Mouse (Mus musculus): ENCODE data around the gene Hvcn1. TPM values are rescaled to one million over a fixed set of nuclear protein-coding genes. Genes with fewer than 3 reads are reported as not detected.

Gene Hvcn1
- total and polyA plus RNA-seq, 2 experiments: 1.5 to 1.7 TPM

GRCm38 (mm10) chr5:122285029-122285766 lies 78.6 kb downstream of the Hvcn1 start:
- peak; percentile 64 for DNase-seq (ENCODE audit: extremely low read depth, low read depth, low spot score)
- Histone ChIP-seq H3K36me3 (ENCODE audit: control insufficient read depth, insufficient read depth, low read length) (no peaks in the 10 kb centered on the region), H3K79me2 (ENCODE audit: control insufficient read depth, insufficient read depth, low read length) (peaks cover 30% of the 10 kb centered on the region), H3K4me3 (ENCODE audit: insufficient read depth, low read depth, low read length) (peak overlapping the region; percentile 93), H3K9ac (ENCODE audit: low read depth, low read length) (peak overlapping the region; percentile 100), H3K4me1 (ENCODE audit: control insufficient read depth, insufficient read depth, low read length) (peaks cover 18% of the 10 kb centered on the region), H3K27me3 (ENCODE audit: control insufficient read depth, insufficient read depth, low read length) (no peaks in the 10 kb centered on the region), H3K27ac (replicated peaks; ENCODE audit: insufficient read depth, low read depth, low read length) (peak overlapping the region; percentile 64)
- no peak for TF ChIP-seq POLR2A (IDR thresholded peaks at IDR 0.05; ENCODE audit: extremely low read depth, insufficient read depth, low read length)
- TF ChIP-seq CTCF (IDR thresholded peaks at IDR 0.05; ENCODE audit: low read depth, low read length): peak; percentile 32; the same call in 1 of the 2 replicates
- 1% methylated on average over 34 of the region's 34 CpGs for WGBS

DNA sequence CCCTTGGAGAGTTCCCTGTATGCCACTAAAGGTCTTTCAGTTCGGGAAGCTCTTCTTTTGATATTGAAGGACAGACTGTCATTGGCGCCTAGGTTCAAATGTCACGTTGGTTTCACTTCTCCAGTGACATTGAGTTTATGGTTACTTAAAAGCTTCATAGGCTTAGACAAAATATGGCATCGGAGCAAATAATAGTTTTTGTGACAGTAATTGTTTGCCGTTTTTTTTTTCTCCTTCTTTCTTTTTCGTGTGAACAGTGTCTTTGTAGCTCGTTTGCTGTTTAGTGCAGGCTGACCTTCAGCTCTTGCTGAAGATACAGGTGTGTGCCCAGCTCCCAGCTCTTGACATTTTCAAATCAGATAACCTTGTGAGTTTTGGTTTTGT lies 79.2 kb downstream of the Hvcn1 start:
- no peaks in the 10 kb centered on the region for H3K36me3 ChIP-seq (ENCODE audit: control insufficient read depth, insufficient read depth, low read length)
- H3K27ac ChIP-seq (replicated peaks; ENCODE audit: insufficient read depth, low read depth, low read length): peak overlapping the region; percentile 64; the same call in 1 of the 2 replicates
- no peaks in the 10 kb centered on the region for H3K27me3 ChIP-seq (ENCODE audit: control insufficient read depth, insufficient read depth, low read length)
- peaks cover 30% of the 10 kb centered on the region for H3K79me2 ChIP-seq (ENCODE audit: control insufficient read depth, insufficient read depth, low read length)
- peak overlapping the region; percentile 100; the same call in 1 of the 2 replicates for H3K9ac ChIP-seq (ENCODE audit: low read depth, low read length)
- H3K4me1 ChIP-seq (ENCODE audit: control insufficient read depth, insufficient read depth, low read length): peaks cover 15% of the 10 kb centered on the region
- 18% methylated on average over 7 of the region's 7 CpGs for WGBS
- TF ChIP-seq POLR2A (IDR thresholded peaks at IDR 0.05; ENCODE audit: extremely low read depth, insufficient read depth, low read length) (no peak), CTCF (IDR thresholded peaks at IDR 0.05; ENCODE audit: low read depth, low read length) (no peak)
- DNase-seq (ENCODE audit: extremely low read depth, low read depth, low spot score): peak; percentile 66
- peak overlapping the region; percentile 93 for H3K4me3 ChIP-seq (ENCODE audit: insufficient read depth, low read depth, low read length)

DNA sequence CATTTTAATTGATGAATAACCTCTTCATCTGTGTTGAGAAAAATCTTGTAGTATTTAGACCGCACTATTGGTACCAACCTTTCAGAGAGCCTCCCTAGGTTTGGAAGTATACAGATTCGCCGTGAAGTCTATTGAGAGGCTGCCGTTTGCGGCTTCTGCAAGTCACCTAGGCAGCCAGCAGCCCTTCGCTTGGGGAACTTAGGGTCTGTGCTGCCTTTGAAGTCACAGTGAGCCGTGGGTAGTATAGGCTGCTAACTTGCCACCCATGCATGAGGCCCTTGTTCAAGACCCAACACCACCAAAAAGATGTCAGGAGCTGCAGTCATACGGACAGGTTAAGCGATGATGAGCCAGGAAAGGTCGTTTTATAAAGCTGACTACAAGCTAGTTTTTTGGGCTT lies 79.6 kb downstream of the Hvcn1 start:
- TF ChIP-seq CTCF (IDR thresholded peaks at IDR 0.05; ENCODE audit: low read depth, low read length): no peak
- no peak for TF ChIP-seq POLR2A (IDR thresholded peaks at IDR 0.05; ENCODE audit: extremely low read depth, insufficient read depth, low read length)
- DNase-seq (ENCODE audit: extremely low read depth, low read depth, low spot score): no peak
- peak overlapping the region; percentile 22; the same call in 1 of the 2 replicates for H3K4me3 ChIP-seq (ENCODE audit: insufficient read depth, low read depth, low read length)
- H3K36me3 ChIP-seq (ENCODE audit: control insufficient read depth, insufficient read depth, low read length): no peaks in the 10 kb centered on the region
- H3K27me3 ChIP-seq (ENCODE audit: control insufficient read depth, insufficient read depth, low read length): no peaks in the 10 kb centered on the region
- peaks cover 19% of the 10 kb centered on the region for H3K4me1 ChIP-seq (ENCODE audit: control insufficient read depth, insufficient read depth, low read length)
- 89% methylated on average over 10 of the region's 10 CpGs for WGBS
- H3K27ac ChIP-seq (replicated peaks; ENCODE audit: insufficient read depth, low read depth, low read length): no peak overlapping the region
- H3K79me2 ChIP-seq (ENCODE audit: control insufficient read depth, insufficient read depth, low read length): peaks cover 30% of the 10 kb centered on the region
- H3K9ac ChIP-seq (ENCODE audit: low read depth, low read length): 0 out of 2 replicates have a peak overlapping the region, but pooled peaks have one; percentile 44

DNA sequence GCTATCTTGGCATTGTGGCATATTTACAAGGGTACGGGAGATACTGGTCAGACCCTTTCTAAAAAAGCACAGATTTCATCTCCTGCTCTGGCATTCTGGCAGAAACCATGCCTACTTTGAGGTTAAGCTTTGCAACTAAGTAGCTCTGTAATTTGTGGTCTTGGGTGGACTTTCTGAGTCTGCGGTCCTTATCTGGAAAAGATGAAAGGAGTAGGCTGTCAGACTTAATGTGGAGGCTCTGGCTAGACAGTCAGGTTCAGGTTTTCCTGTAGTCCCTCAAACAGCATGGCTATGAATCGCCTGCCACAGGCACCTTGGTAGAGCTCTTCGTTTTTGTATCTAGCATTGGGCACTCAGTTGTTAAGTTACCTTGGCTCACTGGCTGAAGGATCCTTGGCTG lies 80.4 kb downstream of the Hvcn1 start:
- no peak overlapping the region for H3K9ac ChIP-seq (ENCODE audit: low read depth, low read length)
- DNase-seq (ENCODE audit: extremely low read depth, low read depth, low spot score): no peak
- TF ChIP-seq POLR2A (IDR thresholded peaks at IDR 0.05; ENCODE audit: extremely low read depth, insufficient read depth, low read length) (no peak), CTCF (IDR thresholded peaks at IDR 0.05; ENCODE audit: low read depth, low read length) (no peak)
- H3K79me2 ChIP-seq (ENCODE audit: control insufficient read depth, insufficient read depth, low read length): peaks cover 30% of the 10 kb centered on the region
- H3K4me3 ChIP-seq (ENCODE audit: insufficient read depth, low read depth, low read length): no peak overlapping the region
- H3K4me1 ChIP-seq (ENCODE audit: control insufficient read depth, insufficient read depth, low read length): peaks cover 23% of the 10 kb centered on the region
- 88% methylated on average over 4 of the region's 4 CpGs for WGBS
- no peaks in the 10 kb centered on the region for H3K36me3 ChIP-seq (ENCODE audit: control insufficient read depth, insufficient read depth, low read length)
- H3K27me3 ChIP-seq (ENCODE audit: control insufficient read depth, insufficient read depth, low read length): no peaks in the 10 kb centered on the region
- no peak overlapping the region for H3K27ac ChIP-seq (replicated peaks; ENCODE audit: insufficient read depth, low read depth, low read length)

- H3K9ac ChIP-seq (ENCODE audit: low read depth, low read length): no peak overlapping the region
- WGBS: 40% methylated on average over 4 of the region's 4 CpGs
- TF ChIP-seq CTCF (IDR thresholded peaks at IDR 0.05; ENCODE audit: low read depth, low read length): no peak
- no peak for TF ChIP-seq POLR2A (IDR thresholded peaks at IDR 0.05; ENCODE audit: extremely low read depth, insufficient read depth, low read length)
- no peaks in the 10 kb centered on the region for H3K36me3 ChIP-seq (ENCODE audit: control insufficient read depth, insufficient read depth, low read length)
- DNase-seq (ENCODE audit: extremely low read depth, low read depth, low spot score): no peak
- H3K27ac ChIP-seq (replicated peaks; ENCODE audit: insufficient read depth, low read depth, low read length): no peak overlapping the region
- no peaks in the 10 kb centered on the region for H3K27me3 ChIP-seq (ENCODE audit: control insufficient read depth, insufficient read depth, low read length)
- peaks cover 34% of the 10 kb centered on the region for H3K4me1 ChIP-seq (ENCODE audit: control insufficient read depth, insufficient read depth, low read length)
- peaks cover 34% of the 10 kb centered on the region for H3K79me2 ChIP-seq (ENCODE audit: control insufficient read depth, insufficient read depth, low read length)
- no peak overlapping the region for H3K4me3 ChIP-seq (ENCODE audit: insufficient read depth, low read depth, low read length)
Observed at GRCm38 (mm10) chr5:122288147-122288811, 81.7 kb downstream of the Hvcn1 start.

Data from liver, adult 2 months (tissue).